ENCODE assay signal across 8 mouse cellular contexts in genomic region chr17:70751161-70751651, GRCm38 (mm10).
DNase-seq lines count a peak whose midpoint lies in the region; ATAC-seq and TF ChIP-seq lines count a peak whose summit lies in the region.

No protein-coding gene starts in this region.

- H3K27ac ChIP-seq in heart, adult 2 months: peak overlapping the region; percentile 89
- peak overlapping the region; percentile 92 for H3K27ac ChIP-seq in lung, embryonic 15.5 days
- H3K27ac ChIP-seq in testis, adult 2 months (ENCODE audit: control insufficient read depth, insufficient read depth, low read depth, low read length): peak overlapping the region; percentile 95

- H3K4me3 ChIP-seq in heart, adult 2 months: peak overlapping the region; percentile 50
- H3K4me3 ChIP-seq in lung, embryonic 15.5 days: peak overlapping the region; percentile 40
- H3K4me3 ChIP-seq in testis, adult 2 months (ENCODE audit: control insufficient read depth, low read depth, low read length): peak overlapping the region; percentile 78

- peaks cover 15% of the 10 kb centered on the region for H3K4me1 ChIP-seq in heart, adult 2 months (ENCODE audit: control insufficient read depth, insufficient read depth, low read length)
- H3K4me1 ChIP-seq in lung, embryonic 15.5 days: peaks cover 50% of the 10 kb centered on the region
- H3K4me1 ChIP-seq in testis, adult 2 months (ENCODE audit: control insufficient read depth, insufficient read depth, low read length): peaks cover 15% of the 10 kb centered on the region

- no peak; the same call in 1 of the 2 replicates for TF ChIP-seq EP300 in heart, adult 2 months (IDR thresholded peaks at IDR 0.05; ENCODE audit: insufficient read depth, low read depth, low read length)

- no peaks in the 10 kb centered on the region for H3K79me2 ChIP-seq in heart, adult 2 months (replicated peaks; ENCODE audit: control insufficient read depth, insufficient read depth, low read length)

- H3K9me3 ChIP-seq in lung, embryonic 15.5 days: no peaks in the 10 kb centered on the region

- peak; percentile 15; the same call in 1 of the 2 replicates for ATAC-seq in lung, embryonic 15.5 days (ENCODE audit: borderline replicate concordance, extremely low read depth, low FRiP score, low TSS enrichment)

- peaks cover 2% of the 10 kb centered on the region; the same call in 1 of the 2 replicates for H3K36me3 ChIP-seq in heart, adult 2 months (ENCODE audit: control insufficient read depth, insufficient read depth, low read length)
- no peaks in the 10 kb centered on the region for H3K36me3 ChIP-seq in lung, embryonic 15.5 days
- H3K36me3 ChIP-seq in testis, adult 2 months (ENCODE audit: control insufficient read depth, insufficient read depth, low read length): no peaks in the 10 kb centered on the region

- WGBS in heart, adult 2 months: 5% methylated on average over 19 of the region's 19 CpGs
- 1% methylated on average over 19 of the region's 19 CpGs for WGBS in lung, embryonic 15.5 days

- peak; percentile 84 for TF ChIP-seq POLR2A in heart, adult 2 months (IDR thresholded peaks at IDR 0.05; ENCODE audit: insufficient read depth, low read depth, low read length)
- TF ChIP-seq POLR2A in testis, adult 2 months (IDR thresholded peaks at IDR 0.05; ENCODE audit: control insufficient read depth, low read depth, low read length): no peak

- intact Hi-C loops in heart, adult 2 months (cut with DNase I): loop anchor here (1.0 kb wide), 1 partner anchor 99 kb away; no protein-coding TSS in a partner anchor

- H3K9ac ChIP-seq in heart, adult 2 months (ENCODE audit: low read depth, low read length): peak overlapping the region; percentile 82
- H3K9ac ChIP-seq in lung, embryonic 15.5 days: peak overlapping the region; percentile 52

- DNase-seq in thymus, postnatal 4 days: peak; percentile 34
- no peak for DNase-seq in thymus, adult 18-20 months
- DNase-seq in heart, adult 2 months: peak; percentile 72 to 74
- peak; percentile 78 for DNase-seq in kidney, adult 18-20 months
- no peak for DNase-seq in frontal cortex, postnatal 36 days (ENCODE audit: low spot score in 2 of 2)
- DNase-seq in layer of hippocampus, postnatal 36 days: no peak

- TF ChIP-seq CTCF in heart, adult 2 months (IDR thresholded peaks at IDR 0.05): no peak
- TF ChIP-seq CTCF in testis, adult 2 months (IDR thresholded peaks at IDR 0.05; ENCODE audit: control insufficient read depth, insufficient read depth, insufficient replicate concordance, low read depth, low read length): no peak

- H3K4me2 ChIP-seq in lung, embryonic 15.5 days: peak overlapping the region; percentile 70

- H3K27me3 ChIP-seq in heart, adult 2 months (ENCODE audit: control insufficient read depth, insufficient read depth, low read length): no peaks in the 10 kb centered on the region
- H3K27me3 ChIP-seq in lung, embryonic 15.5 days: no peaks in the 10 kb centered on the region
- no peaks in the 10 kb centered on the region for H3K27me3 ChIP-seq in testis, adult 2 months (ENCODE audit: control insufficient read depth, insufficient read depth, low read length)

Comparison
In these comparisons a context has a peak if more than half of its experiments do, and no peak if none do; other contexts are left out.
1. DNase-seq: peak in thymus, postnatal 4 days (single experiment), heart, adult 2 months (2 of 2) and kidney, adult 18-20 months (single experiment); none in thymus, adult 18-20 months (0 of 2), frontal cortex, postnatal 36 days (0 of 2) and layer of hippocampus, postnatal 36 days (0 of 2).
2. Peak in every context shown above with its lines, with median percentiles within 50 percentile points of each other: H3K27ac ChIP-seq and H3K4me3 ChIP-seq.